Comparison of ENCODE assay signal across 7 mouse cellular contexts in the genomic region with DNA sequence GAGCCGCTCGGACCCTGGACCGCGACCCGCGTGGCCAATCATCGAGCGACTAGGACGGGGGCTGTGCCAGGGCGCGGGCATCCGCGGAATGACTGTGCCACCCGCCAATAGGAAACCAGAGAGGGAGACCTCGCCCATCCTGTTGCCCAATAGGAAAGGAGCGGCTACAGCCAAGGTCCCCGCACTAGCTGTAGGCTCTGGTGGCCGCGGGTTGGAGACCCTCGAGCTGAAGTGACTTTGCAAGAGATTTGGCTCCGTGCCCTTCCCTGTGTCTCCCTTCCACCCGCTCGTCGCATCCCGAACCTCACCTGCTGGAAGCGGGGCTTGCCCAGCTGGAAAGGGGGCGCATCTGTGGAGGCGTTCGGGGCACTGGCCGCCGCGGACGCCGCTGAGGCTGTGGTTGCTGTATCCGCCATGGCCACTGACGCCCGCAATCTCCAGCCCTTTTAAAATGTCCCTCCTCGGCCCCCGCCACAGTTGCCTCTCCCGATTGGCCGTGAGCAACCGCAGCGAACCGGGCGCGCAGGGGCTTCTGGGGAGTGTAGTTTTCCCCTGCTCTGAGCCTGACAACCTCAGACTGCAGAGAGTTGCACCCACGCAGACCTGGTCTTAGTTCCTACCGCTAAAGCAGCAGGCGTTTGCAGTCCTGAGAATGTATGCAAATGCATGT. TPM values are rescaled to one million over a fixed set of nuclear protein-coding genes. Genes with fewer than 3 reads are reported as not detected.
DNase-seq lines count a peak whose midpoint lies in the region; ATAC-seq and TF ChIP-seq lines count a peak whose summit lies in the region.

A gene (minus strand): TSS at position 423 of the 670 bp plus-strand sequence.

- H3K27me3 ChIP-seq in embryonic facial prominence, embryonic 10.5 days (replicated peaks; ENCODE audit: low read depth, poor library complexity, severe bottlenecking) = peaks cover 52% of the 10 kb centered on the region
- no peaks in the 10 kb centered on the region for H3K27me3 ChIP-seq in intestine, postnatal 0 days (replicated peaks; ENCODE audit: control insufficient read depth, insufficient read depth, low read length)
- peaks cover 14% of the 10 kb centered on the region for H3K27me3 ChIP-seq in midbrain, embryonic 12.5 days
- H3K27me3 ChIP-seq in small intestine, adult 2 months (ENCODE audit: control insufficient read depth, insufficient read depth, low read length) = 0 out of 2 replicates have a peak, but pooled peaks cover 3% of the 10 kb centered on the region

- H3K4me3 ChIP-seq in embryonic facial prominence, embryonic 10.5 days = peak within 1 kb of the TSS; percentile 73
- peak within 1 kb of the TSS; percentile 73 for H3K4me3 ChIP-seq in intestine, postnatal 0 days (ENCODE audit: low read depth, low read length)
- peak within 1 kb of the TSS; percentile 67 for H3K4me3 ChIP-seq in midbrain, embryonic 12.5 days
- H3K4me3 ChIP-seq in small intestine, adult 2 months (ENCODE audit: low read depth, low read length) = peak within 1 kb of the TSS; percentile 73

- peak within 1 kb of the TSS; percentile 72 for H3K9ac ChIP-seq in intestine, postnatal 0 days (ENCODE audit: low read depth, low read length)
- peak within 1 kb of the TSS; percentile 64 for H3K9ac ChIP-seq in midbrain, embryonic 12.5 days (replicated peaks)

- under 1% methylated on average over 49 of the region's 49 CpGs for WGBS in embryonic facial prominence, embryonic 10.5 days
- WGBS in intestine, postnatal 0 days = under 1% methylated on average over 49 of the region's 49 CpGs
- WGBS in midbrain, embryonic 12.5 days = under 1% methylated on average over 49 of the region's 49 CpGs
- WGBS in small intestine, adult 2 months = under 1% methylated on average over 49 of the region's 49 CpGs

- peak; percentile 92 for ATAC-seq in intestine, postnatal 0 days
- ATAC-seq in midbrain, embryonic 12.5 days (ENCODE audit: low FRiP score, low read depth) = peak; percentile 98

- H3K27ac ChIP-seq in embryonic facial prominence, embryonic 10.5 days (replicated peaks) = peak within 1 kb of the TSS; percentile 87
- peak within 1 kb of the TSS; percentile 76 for H3K27ac ChIP-seq in intestine, postnatal 0 days (ENCODE audit: low read depth, low read length)
- H3K27ac ChIP-seq in midbrain, embryonic 12.5 days (replicated peaks) = peak within 1 kb of the TSS; percentile 91
- peak within 1 kb of the TSS; percentile 61 for H3K27ac ChIP-seq in small intestine, adult 2 months (ENCODE audit: insufficient read depth, low read depth, low read length)

- no peaks in the 10 kb centered on the region for H3K36me3 ChIP-seq in embryonic facial prominence, embryonic 10.5 days (replicated peaks)
- H3K36me3 ChIP-seq in intestine, postnatal 0 days (ENCODE audit: control insufficient read depth, insufficient read depth) = peaks cover 17% of the 10 kb centered on the region; the same call in 1 of the 2 replicates
- no peaks in the 10 kb centered on the region for H3K36me3 ChIP-seq in midbrain, embryonic 12.5 days
- H3K36me3 ChIP-seq in small intestine, adult 2 months (ENCODE audit: control insufficient read depth, insufficient read depth, low read length) = no peaks in the 10 kb centered on the region

- no peaks in the 10 kb centered on the region for H3K9me3 ChIP-seq in embryonic facial prominence, embryonic 10.5 days
- H3K9me3 ChIP-seq in intestine, postnatal 0 days (ENCODE audit: control insufficient read depth) = no peaks in the 10 kb centered on the region
- H3K9me3 ChIP-seq in midbrain, embryonic 12.5 days = no peaks in the 10 kb centered on the region

- TF ChIP-seq POLR2A in small intestine, adult 2 months (IDR thresholded peaks at IDR 0.05; ENCODE audit: low read depth, low read length) = no peak; the same call in none of the 2 replicates

- peak within 1 kb of the TSS; percentile 97 for H3K4me2 ChIP-seq in intestine, postnatal 0 days (replicated peaks; ENCODE audit: low read depth)
- H3K4me2 ChIP-seq in midbrain, embryonic 12.5 days (replicated peaks) = peak within 1 kb of the TSS; percentile 96

- H3K4me1 ChIP-seq in embryonic facial prominence, embryonic 10.5 days = peaks cover 26% of the 10 kb centered on the region
- H3K4me1 ChIP-seq in intestine, postnatal 0 days (replicated peaks; ENCODE audit: control insufficient read depth, insufficient read depth, low read length) = peaks cover 6% of the 10 kb centered on the region; the same call in 1 of the 2 replicates
- H3K4me1 ChIP-seq in midbrain, embryonic 12.5 days = peaks cover 11% of the 10 kb centered on the region
- no peaks in the 10 kb centered on the region for H3K4me1 ChIP-seq in small intestine, adult 2 months (ENCODE audit: control insufficient read depth, insufficient read depth, insufficient read length, low read length)

- no peak; the same call in 1 of the 2 replicates for TF ChIP-seq CTCF in intestine, postnatal 0 days (IDR thresholded peaks at IDR 0.05; ENCODE audit: low read depth)
- no peak for TF ChIP-seq CTCF in small intestine, adult 2 months (IDR thresholded peaks at IDR 0.05; ENCODE audit: extremely low read depth, insufficient read length, insufficient replicate concordance, low read depth, low read length)

- intact Hi-C loops in left cerebral cortex, postnatal 4 days (cut with DNase I) = loop anchor here (10.0 kb wide), 1 partner anchor 148 kb away; a partner anchor contains a TSS

- DNase-seq in adrenal gland, postnatal 10 days = peak; percentile 98
- peak; percentile 96 for DNase-seq in embryonic facial prominence, embryonic 10.5 days (ENCODE audit: low spot score)
- DNase-seq in gonadal fat pad, adult 2 months (ENCODE audit: low read depth) = no peak
- DNase-seq in left cerebral cortex, postnatal 4 days = peak; percentile 98

RNA-seq across cellular contexts. Expression of the gene that starts here (rescaled TPM):
- 10 to 100 TPM; 21.5 to 23.1 TPM for total RNA-seq in adrenal gland, postnatal 10 days (2021)
- 8.5 and 8.6 TPM in 2 replicates for polyA plus RNA-seq in embryonic facial prominence, embryonic 10.5 days (2016; fragmentation: Nextera tagmentation; extraction: Ambion mirVana)
- polyA plus RNA-seq in gonadal fat pad, adult 2 months (2012; rRNA removed) = 8.8 and 18.6 TPM in 2 replicates
- polyA plus RNA-seq in intestine, postnatal 0 days (2015; fragmentation: Nextera tagmentation; extraction: Ambion mirVana) = 3.2 and 3.4 TPM in 2 replicates
- total RNA-seq in left cerebral cortex, postnatal 4 days (2021) = 10 to 100 TPM; 63.9 to 69.7 TPM
- 8.2 and 9.5 TPM in 2 replicates for polyA plus RNA-seq in midbrain, embryonic 12.5 days (2016; fragmentation: Nextera tagmentation; extraction: Ambion mirVana)
- polyA plus RNA-seq in small intestine, adult 2 months (2012; rRNA removed) = 0.63 and 1.0 TPM in 2 replicates
